Mouse (Mus musculus): ENCODE measurements at regions not wholly inside any gene's neighbourhood (a gene's known extent, or its start where the extent isn't known, plus 50 kb on each side); places are given as distances from the start of the nearest gene placed in this dataset.

DNA sequence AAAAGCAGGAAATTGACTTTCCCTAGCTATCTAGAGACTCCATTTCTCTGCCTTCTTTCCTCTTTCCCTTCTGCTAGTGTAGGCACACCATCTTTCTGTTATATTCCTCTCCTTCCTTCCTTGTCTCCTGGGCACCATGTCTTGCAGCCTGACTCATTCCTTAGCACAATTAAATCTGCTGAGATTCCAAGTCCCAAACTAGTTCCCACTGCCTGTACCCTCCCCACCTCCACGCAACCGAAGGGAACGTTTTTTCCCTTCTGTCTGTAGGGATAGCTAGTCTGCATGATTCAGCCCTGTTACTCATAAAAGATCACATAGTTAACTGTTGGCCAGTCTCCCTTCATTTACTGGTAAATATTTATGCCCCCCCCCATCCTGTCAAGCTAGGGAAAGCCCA is 158.8 kb upstream of the Prkcq start:
- no peak for TF ChIP-seq CTCF (IDR thresholded peaks at IDR 0.05; ENCODE audit: low read depth)
- TF ChIP-seq EP300 (IDR thresholded peaks at IDR 0.05; ENCODE audit: low read depth): no peak

Measured in liver, postnatal 0 days (tissue).